Mouse (Mus musculus): ENCODE data around the gene Synm. TPM values are rescaled to one million over a fixed set of nuclear protein-coding genes. Genes with fewer than 3 reads are reported as not detected.

Gene Synm
- polyA plus RNA-seq, 1 experiment from 2014 or later: 10.0 TPM

DNA sequence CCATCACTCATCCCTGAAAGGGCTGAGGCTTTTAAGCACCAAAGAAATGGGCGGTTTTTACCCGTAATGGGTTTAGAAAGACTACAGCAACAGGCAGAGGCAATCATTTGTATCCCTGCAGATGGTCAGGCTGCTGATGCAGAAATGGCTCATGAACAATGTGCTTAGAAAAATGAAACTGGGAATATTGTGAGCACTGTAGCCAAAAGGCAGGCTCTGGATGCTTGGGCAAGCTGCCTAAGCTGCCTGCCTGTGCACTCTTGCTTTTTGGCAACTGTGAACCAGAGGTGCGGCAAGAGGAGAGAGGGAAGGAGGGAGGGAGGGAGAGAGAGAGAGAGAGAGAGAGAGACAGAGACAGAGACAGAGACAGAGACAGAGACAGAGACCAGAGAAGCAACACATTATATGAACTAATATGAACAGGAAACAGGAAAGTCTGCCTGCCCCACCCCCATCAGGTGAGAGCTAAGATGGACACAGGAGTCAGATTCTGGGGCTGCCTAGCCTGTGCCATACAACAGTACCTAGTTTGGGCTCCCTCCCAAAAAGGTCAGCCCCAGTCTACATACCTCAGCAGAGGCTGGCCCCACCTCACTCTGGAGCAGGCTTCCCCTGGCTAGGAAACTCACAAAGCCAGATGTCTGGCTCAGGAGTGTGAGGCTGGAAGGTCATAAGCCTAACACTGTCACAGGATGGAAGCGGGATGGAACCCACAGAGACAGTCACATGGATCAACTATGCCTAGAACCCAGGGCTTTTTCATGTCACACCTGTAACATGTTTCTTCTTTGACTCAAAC, 9.9 kb downstream of the Synm start:
- ATAC-seq (ENCODE audit: low FRiP score): peak; percentile 24; the same call in 1 of the 2 replicates
- H3K4me1 ChIP-seq: peaks cover 6% of the 10 kb centered on the region
- no peaks in the 10 kb centered on the region for H3K27me3 ChIP-seq (replicated peaks)
- 0 out of 2 replicates have a peak overlapping the region, but pooled peaks have one; percentile 28 for H3K27ac ChIP-seq (replicated peaks)
- H3K36me3 ChIP-seq: no peaks in the 10 kb centered on the region
- WGBS: 50% methylated on average over 4 of the region's 4 CpGs
- no peak overlapping the region for H3K4me2 ChIP-seq
- no peak overlapping the region for H3K9ac ChIP-seq (replicated peaks)
- no peak overlapping the region for H3K4me3 ChIP-seq (replicated peaks)
- no peaks in the 10 kb centered on the region for H3K9me3 ChIP-seq (replicated peaks)

DNA sequence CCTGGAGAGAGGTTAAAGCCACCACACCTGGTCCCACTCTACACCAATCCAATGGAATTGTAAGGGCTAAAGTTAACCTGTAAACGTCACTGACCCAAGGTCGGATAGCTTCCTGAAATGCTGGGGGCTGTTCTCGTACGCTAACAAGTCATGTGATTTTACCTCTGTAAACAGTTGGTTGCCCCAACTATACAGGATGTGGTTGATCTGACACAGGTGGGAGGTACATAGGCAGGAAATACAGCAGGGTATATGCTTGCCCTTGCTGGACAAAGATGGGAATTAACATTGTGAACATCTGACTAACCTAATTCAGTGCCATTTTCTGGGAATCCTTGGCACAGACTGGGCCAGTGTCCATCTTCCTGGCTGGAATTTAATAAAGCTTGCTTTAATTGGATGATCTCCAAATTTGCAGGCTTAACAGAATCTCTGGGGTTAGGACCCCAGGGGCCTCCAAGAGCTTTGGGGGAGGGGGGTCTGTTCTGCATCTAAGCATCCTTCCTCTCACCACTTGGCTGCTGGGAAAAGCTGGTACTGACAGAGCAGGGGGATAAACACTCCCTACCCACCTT, 11.7 kb downstream of the Synm start:
- no peaks in the 10 kb centered on the region for H3K36me3 ChIP-seq
- H3K4me2 ChIP-seq: no peak overlapping the region
- no peak overlapping the region for H3K27ac ChIP-seq (replicated peaks)
- H3K4me3 ChIP-seq (replicated peaks): no peak overlapping the region
- ATAC-seq (ENCODE audit: low FRiP score): no peak; the same call in 1 of the 2 replicates
- no peaks in the 10 kb centered on the region for H3K27me3 ChIP-seq (replicated peaks)
- WGBS: 94% methylated on average over 4 of the region's 4 CpGs
- H3K9ac ChIP-seq (replicated peaks): no peak overlapping the region
- H3K4me1 ChIP-seq: peaks cover 6% of the 10 kb centered on the region
- H3K9me3 ChIP-seq (replicated peaks): no peaks in the 10 kb centered on the region

DNA sequence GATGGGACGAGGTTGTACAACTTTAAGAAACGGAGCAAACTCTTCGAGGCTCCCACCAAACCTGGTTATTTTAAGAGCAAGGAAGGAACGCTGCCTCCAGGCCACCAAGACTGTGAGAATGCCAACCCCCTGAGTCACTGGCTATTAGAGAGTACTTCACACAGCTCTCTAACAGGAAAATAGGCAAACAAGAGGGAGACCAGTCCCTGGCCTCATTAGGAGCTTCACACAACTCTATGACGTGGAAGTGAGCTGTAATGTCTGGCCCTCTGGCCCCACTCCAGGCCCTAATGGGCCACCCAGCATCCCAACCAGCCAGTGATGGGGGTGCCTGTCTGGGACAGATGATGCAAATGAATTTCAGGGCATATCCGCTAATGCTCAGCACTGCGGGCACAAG, 17.8 kb downstream of the Synm start:
- H3K4me1 ChIP-seq: 0 out of 2 replicates have a peak, but pooled peaks cover 3% of the 10 kb centered on the region
- no peak overlapping the region for H3K4me3 ChIP-seq (replicated peaks)
- H3K36me3 ChIP-seq: no peaks in the 10 kb centered on the region
- no peak overlapping the region for H3K27ac ChIP-seq (replicated peaks)
- ATAC-seq (ENCODE audit: low FRiP score): no peak
- WGBS: 81% methylated on average over 7 of the region's 7 CpGs
- H3K4me2 ChIP-seq: no peak overlapping the region
- no peaks in the 10 kb centered on the region for H3K9me3 ChIP-seq (replicated peaks)
- no peak overlapping the region for H3K9ac ChIP-seq (replicated peaks)
- H3K27me3 ChIP-seq (replicated peaks): no peaks in the 10 kb centered on the region

DNA sequence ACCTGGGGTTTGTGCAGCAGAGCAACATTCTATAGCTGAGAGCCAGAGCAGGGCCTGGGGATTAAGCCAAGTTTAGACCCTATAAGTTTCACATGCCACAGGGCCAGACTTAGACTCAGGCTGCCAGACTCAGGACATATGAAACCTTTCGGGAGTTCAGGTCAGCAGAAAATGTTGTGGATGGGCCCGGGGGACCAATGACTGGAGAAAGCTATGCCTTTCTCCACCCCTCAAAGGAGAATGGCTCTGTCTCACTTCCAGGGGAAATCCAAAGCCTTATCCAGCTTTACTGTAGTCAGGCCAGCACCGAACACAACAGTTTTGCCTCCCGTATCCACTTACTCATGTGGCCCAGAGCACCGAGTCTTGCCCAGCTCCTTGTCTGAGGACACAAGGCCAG, 18.7 kb downstream of the Synm start:
- H3K36me3 ChIP-seq: no peaks in the 10 kb centered on the region
- ATAC-seq (ENCODE audit: low FRiP score): no peak
- no peaks in the 10 kb centered on the region for H3K27me3 ChIP-seq (replicated peaks)
- no peak overlapping the region for H3K9ac ChIP-seq (replicated peaks)
- H3K4me2 ChIP-seq: no peak overlapping the region
- no peak overlapping the region for H3K4me3 ChIP-seq (replicated peaks)
- H3K4me1 ChIP-seq: peaks cover 8% of the 10 kb centered on the region; the same call in 1 of the 2 replicates
- H3K9me3 ChIP-seq (replicated peaks): no peaks in the 10 kb centered on the region
- 91% methylated on average over 5 of the region's 5 CpGs for WGBS
- H3K27ac ChIP-seq (replicated peaks): no peak overlapping the region

DNA sequence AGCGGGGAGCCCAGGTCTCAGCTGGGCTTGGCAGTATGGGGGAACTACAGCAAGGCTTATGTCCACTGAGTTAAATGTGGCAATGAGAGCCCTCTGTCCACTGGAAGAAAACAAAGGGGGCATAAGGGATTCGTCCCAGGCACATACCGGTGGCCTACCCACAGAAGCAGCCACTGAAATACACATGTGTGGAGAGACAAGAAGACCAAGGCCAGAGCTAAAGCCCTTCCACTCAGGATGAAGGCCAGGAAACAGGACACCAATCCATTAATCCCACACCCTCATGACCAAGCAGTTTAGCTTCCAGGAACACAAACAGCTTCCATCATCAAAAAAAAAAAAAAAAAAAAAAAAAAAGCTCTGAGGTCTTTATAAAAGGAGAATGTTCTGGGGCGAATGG, 19.2 kb downstream of the Synm start:
- H3K9ac ChIP-seq (replicated peaks): no peak overlapping the region
- peaks cover 8% of the 10 kb centered on the region; the same call in 1 of the 2 replicates for H3K4me1 ChIP-seq
- H3K27ac ChIP-seq (replicated peaks): no peak overlapping the region
- H3K27me3 ChIP-seq (replicated peaks): no peaks in the 10 kb centered on the region
- ATAC-seq (ENCODE audit: low FRiP score): no peak
- 80% methylated on average over 4 of the region's 4 CpGs for WGBS
- H3K4me3 ChIP-seq (replicated peaks): no peak overlapping the region
- no peaks in the 10 kb centered on the region for H3K36me3 ChIP-seq
- no peak overlapping the region for H3K4me2 ChIP-seq
- H3K9me3 ChIP-seq (replicated peaks): no peaks in the 10 kb centered on the region

DNA sequence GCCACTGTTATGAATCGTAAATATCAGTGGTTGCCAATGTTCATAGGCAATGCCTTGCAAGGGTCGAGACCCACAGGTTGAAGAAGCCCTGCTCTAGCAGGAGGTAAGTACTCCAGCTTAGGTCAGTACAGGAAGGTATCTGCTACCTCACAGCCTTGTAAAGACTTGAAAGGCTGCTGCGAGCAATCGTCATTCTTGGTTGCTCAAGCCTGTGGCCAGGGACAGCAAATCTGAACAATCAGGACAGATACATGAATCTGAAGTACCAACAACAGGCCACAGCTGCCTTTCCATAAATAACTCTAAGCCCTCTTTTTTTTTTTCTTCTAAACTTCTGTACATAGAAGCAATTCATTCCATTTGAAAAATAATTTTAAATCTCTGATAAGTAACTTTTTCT, 27.3 kb downstream of the Synm start:
- H3K4me1 ChIP-seq: peaks cover 7% of the 10 kb centered on the region; the same call in 1 of the 2 replicates
- H3K9ac ChIP-seq (replicated peaks): no peak overlapping the region
- no peak for ATAC-seq (ENCODE audit: low FRiP score)
- H3K27me3 ChIP-seq (replicated peaks): no peaks in the 10 kb centered on the region
- H3K27ac ChIP-seq (replicated peaks): no peak overlapping the region
- H3K9me3 ChIP-seq (replicated peaks): no peaks in the 10 kb centered on the region
- H3K4me3 ChIP-seq (replicated peaks): no peak overlapping the region
- no peaks in the 10 kb centered on the region for H3K36me3 ChIP-seq
- H3K4me2 ChIP-seq: no peak overlapping the region
- WGBS: 81% methylated on average over 4 of the region's 4 CpGs

DNA sequence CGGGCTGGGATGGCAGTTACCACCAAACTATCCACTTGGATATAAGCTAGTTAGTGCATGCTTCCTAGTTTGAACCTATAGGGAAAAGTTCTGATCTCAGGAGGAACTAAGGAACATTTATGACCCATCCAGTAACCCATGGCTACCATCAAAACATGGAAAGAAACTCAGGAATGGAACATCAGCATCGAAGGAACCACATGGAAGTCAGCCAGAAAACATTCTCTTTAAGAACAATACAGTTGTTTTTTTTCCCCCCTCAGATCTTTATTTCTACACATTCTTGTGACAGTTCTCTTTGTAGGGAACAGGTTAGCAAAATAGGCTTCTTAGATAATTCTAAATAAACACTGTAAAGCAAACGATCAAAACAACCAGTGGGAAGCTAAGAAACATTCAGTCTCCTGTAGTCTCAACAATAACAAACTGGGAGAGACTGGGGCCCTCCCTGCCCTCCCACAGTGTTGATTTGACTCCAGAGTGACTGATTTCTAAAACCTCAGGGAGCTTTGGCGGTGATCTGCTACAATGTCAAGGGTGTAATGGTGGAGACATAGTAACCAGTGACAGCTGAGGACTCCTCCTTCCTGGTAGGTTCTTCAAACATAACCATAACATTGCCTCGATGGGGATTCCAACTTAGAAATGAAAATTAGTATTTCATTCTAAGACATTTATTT, 29.0 kb downstream of the Synm start:
- no peak overlapping the region for H3K4me3 ChIP-seq (replicated peaks)
- no peaks in the 10 kb centered on the region for H3K36me3 ChIP-seq
- no peak for ATAC-seq (ENCODE audit: low FRiP score)
- no peaks in the 10 kb centered on the region for H3K27me3 ChIP-seq (replicated peaks)
- 60% methylated on average over 5 of the region's 5 CpGs for WGBS
- H3K9me3 ChIP-seq (replicated peaks): no peaks in the 10 kb centered on the region
- H3K4me2 ChIP-seq: no peak overlapping the region
- peak overlapping the region; percentile 51; the same call in 1 of the 2 replicates for H3K27ac ChIP-seq (replicated peaks)
- 0 out of 2 replicates have a peak, but pooled peaks cover 3% of the 10 kb centered on the region for H3K4me1 ChIP-seq
- H3K9ac ChIP-seq (replicated peaks): no peak overlapping the region

DNA sequence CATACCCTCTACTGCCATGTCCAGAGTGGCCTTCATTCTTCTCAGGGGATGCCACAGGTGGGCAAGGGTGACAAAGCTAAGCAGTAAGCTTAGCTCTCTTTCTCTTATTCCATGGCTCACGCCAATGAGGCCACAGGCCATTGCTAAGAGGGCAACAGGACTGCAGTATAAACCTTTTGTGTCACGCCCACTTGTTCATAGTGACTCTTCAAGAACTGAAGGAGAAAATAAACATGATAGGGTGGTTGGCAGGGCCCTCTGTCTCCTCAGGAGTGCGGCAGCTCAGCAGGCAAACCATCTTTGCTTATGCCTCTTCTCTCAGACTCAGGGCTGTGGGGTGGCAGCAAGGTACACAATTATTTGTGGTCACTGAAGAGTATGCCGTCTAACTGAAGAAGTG, 30.7 kb downstream of the Synm start:
- H3K36me3 ChIP-seq: no peaks in the 10 kb centered on the region
- 0 out of 2 replicates have a peak, but pooled peaks cover 3% of the 10 kb centered on the region for H3K4me1 ChIP-seq
- H3K4me2 ChIP-seq: no peak overlapping the region
- H3K9me3 ChIP-seq (replicated peaks): no peaks in the 10 kb centered on the region
- 94% methylated on average over 4 of the region's 4 CpGs for WGBS
- no peaks in the 10 kb centered on the region for H3K27me3 ChIP-seq (replicated peaks)
- ATAC-seq (ENCODE audit: low FRiP score): no peak
- no peak overlapping the region for H3K4me3 ChIP-seq (replicated peaks)
- no peak overlapping the region for H3K27ac ChIP-seq (replicated peaks)
- no peak overlapping the region for H3K9ac ChIP-seq (replicated peaks)

DNA sequence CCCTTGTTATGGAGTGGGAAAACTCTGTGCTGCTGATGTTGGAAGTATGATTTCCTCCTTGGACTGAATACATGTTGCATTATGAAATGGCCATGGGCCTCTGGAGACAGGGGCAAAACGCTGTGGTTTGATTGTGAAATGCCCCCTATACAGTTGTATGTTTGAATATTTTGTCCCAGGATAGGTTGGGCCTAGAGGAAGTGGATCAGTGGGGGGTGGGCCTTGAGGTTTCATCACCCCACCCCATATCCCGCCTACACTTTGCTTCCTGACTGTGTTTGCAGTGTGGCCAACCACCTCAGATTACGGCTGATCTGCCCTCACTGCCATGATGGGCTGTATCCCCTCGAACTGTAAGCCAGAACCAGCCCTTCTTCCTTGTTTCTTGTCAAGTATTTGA, 31.3 kb downstream of the Synm start:
- 97% methylated on average over 4 of the region's 4 CpGs for WGBS

DNA sequence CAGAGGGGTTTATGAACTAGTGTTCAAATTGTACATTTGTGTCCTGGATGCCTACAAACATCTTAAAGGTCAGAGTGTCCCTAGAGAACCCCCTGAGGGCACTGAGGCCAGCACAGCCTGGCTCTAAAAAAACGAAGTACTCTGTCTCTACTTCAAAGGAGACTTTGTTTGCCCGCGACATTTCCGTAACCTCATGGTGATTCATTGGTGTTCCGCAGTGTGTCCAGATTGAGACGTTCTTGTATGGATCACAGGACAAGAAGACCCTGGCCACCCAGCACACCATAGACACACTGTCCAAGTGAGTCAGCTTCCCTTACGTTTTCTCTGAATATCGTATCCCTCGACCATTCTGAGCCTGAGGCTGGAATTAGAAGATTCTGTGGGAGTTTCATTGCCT, 34.5 kb downstream of the Synm start:
- no peaks in the 10 kb centered on the region for H3K36me3 ChIP-seq
- no peaks in the 10 kb centered on the region for H3K27me3 ChIP-seq (replicated peaks)
- H3K4me2 ChIP-seq: no peak overlapping the region
- ATAC-seq (ENCODE audit: low FRiP score): no peak
- H3K27ac ChIP-seq (replicated peaks): no peak overlapping the region
- no peaks in the 10 kb centered on the region for H3K4me1 ChIP-seq
- no peak overlapping the region for H3K4me3 ChIP-seq (replicated peaks)
- WGBS: 62% methylated on average over 9 of the region's 9 CpGs
- no peaks in the 10 kb centered on the region for H3K9me3 ChIP-seq (replicated peaks)
- no peak overlapping the region for H3K9ac ChIP-seq (replicated peaks)

More for the DNA sequence above, 31.3 kb downstream of the Synm start:
- H3K9ac ChIP-seq (replicated peaks): no peak overlapping the region
- no peak overlapping the region for H3K4me2 ChIP-seq
- 0 out of 2 replicates have a peak, but pooled peaks cover 3% of the 10 kb centered on the region for H3K4me1 ChIP-seq
- H3K9me3 ChIP-seq (replicated peaks): no peaks in the 10 kb centered on the region
- no peak for ATAC-seq (ENCODE audit: low FRiP score)
- H3K4me3 ChIP-seq (replicated peaks): no peak overlapping the region
- no peaks in the 10 kb centered on the region for H3K27me3 ChIP-seq (replicated peaks)
- H3K27ac ChIP-seq (replicated peaks): no peak overlapping the region
- H3K36me3 ChIP-seq: no peaks in the 10 kb centered on the region

DNA sequence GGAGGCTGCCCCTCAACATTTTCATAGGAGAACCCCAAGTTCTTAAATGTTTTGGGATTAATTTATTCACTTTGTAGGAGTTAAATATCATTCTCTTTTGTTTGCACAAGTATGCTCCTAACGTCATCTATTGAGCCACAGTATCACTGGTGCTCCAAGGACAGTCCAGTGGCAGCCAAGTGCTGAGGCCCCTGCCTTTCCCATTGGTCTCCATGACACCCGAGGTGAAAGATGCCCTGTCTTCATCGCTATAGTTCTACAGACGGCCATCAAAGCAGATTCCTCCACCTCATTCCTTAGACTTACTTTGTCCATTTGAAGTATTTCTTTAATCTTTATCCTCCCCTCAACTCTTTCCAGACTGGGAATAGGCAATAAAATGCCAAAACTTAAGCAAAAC, 35.0 kb downstream of the Synm start:
- ATAC-seq (ENCODE audit: low FRiP score): no peak
- Histone ChIP-seq H3K36me3 (no peaks in the 10 kb centered on the region), H3K9ac (replicated peaks) (no peak overlapping the region), H3K27ac (replicated peaks) (no peak overlapping the region), H3K4me3 (replicated peaks) (no peak overlapping the region), H3K9me3 (replicated peaks) (no peaks in the 10 kb centered on the region), H3K4me1 (no peaks in the 10 kb centered on the region), H3K4me2 (no peak overlapping the region), H3K27me3 (replicated peaks) (no peaks in the 10 kb centered on the region)
- WGBS: 60% methylated on average over 4 of the region's 4 CpGs

DNA sequence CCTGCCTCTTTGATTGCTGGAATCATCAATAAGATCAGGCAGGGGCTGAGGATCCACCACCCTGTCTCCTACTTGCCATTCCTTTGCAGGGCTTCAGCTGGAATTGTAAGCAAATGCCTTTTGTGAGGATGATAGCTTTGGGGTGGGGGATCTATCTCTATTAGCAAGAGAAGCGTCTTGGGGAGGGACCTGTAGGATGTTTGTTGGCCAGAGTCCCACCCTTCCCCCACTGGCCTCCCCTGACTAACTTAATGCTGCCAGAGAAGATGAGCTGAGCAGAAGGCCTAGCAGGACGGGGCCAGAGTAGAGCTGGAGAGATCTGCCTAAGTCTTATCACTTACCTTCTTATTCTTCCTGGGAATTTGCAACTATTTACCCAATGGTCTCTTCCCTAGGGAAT, 37.4 kb downstream of the Synm start:
- H3K27me3 ChIP-seq (replicated peaks): no peaks in the 10 kb centered on the region
- H3K4me1 ChIP-seq: no peaks in the 10 kb centered on the region
- H3K36me3 ChIP-seq: no peaks in the 10 kb centered on the region
- H3K9me3 ChIP-seq (replicated peaks): no peaks in the 10 kb centered on the region
- no peak for ATAC-seq (ENCODE audit: low FRiP score)
- H3K27ac ChIP-seq (replicated peaks): no peak overlapping the region
- no peak overlapping the region for H3K4me2 ChIP-seq
- no peak overlapping the region for H3K9ac ChIP-seq (replicated peaks)
- no peak overlapping the region for H3K4me3 ChIP-seq (replicated peaks)
- WGBS: 40% methylated on average over 2 of the region's 2 CpGs

All from neural tube, embryonic 15.5 days (tissue).